Mouse (Mus musculus): Measurements from ENCODE around the gene Gm5458. TPM values are rescaled to one million over a fixed set of nuclear protein-coding genes. Genes with fewer than 3 reads are reported as not detected.
"Not testable (repeated sequence)": the region's sequence is repeated elsewhere in the genome, so short reads cannot be mapped to it uniquely, and the experiment has no call there.

Gene Gm5458
- polyA plus RNA-seq (2016; fragmentation: Nextera tagmentation; extraction: Ambion mirVana): not detected in 2 replicates

GRCm38 (mm10) chr14:19602481-19602880, at the start of gene Gm5458:
TSS of gene Gm5458 (minus strand) at chr14:19602581.
- not testable (repeated sequence) for DNase-seq (ENCODE audit: low spot score); H3K27me3 ChIP-seq (ENCODE audit: low read depth, poor library complexity, severe bottlenecking); H3K4me3 ChIP-seq; H3K27ac ChIP-seq (replicated peaks); H3K36me3 ChIP-seq; H3K4me1 ChIP-seq; H3K9me3 ChIP-seq (replicated peaks)
- 80% methylated on average over 2 of the region's 2 CpGs for WGBS

DNA sequence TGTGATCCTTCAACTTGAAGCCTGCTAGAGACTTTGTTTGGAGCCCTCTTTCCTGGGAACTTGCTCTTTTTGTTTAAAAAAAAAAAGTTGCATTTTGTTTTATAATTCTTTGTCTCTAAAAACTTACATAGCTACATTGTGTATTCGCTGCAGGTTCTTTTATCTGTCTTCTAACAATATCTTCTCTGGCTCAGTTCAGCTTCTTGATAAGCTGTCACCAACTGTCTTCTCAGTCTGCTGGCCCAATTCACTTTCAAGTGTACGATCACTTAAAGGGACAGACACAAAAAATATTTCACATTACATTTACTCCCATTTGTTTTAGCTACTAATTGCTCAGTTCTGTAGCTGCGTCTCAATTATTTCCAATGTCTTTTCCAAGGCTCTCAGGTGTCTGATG, 43.9 kb upstream of the Gm5458 start:
- Histone ChIP-seq H3K36me3 (no peaks in the 10 kb centered on the region), H3K9me3 (replicated peaks) (no peaks in the 10 kb centered on the region), H3K27me3 (ENCODE audit: low read depth, poor library complexity, severe bottlenecking) (no peaks in the 10 kb centered on the region), H3K27ac (replicated peaks) (no peak overlapping the region), H3K4me1 (no peaks in the 10 kb centered on the region), H3K4me3 (no peak overlapping the region)
- WGBS: 88% methylated on average over 3 of the region's 3 CpGs
- no peak for DNase-seq (ENCODE audit: low spot score)

- not testable (repeated sequence) for H3K4me1 ChIP-seq; H3K36me3 ChIP-seq; H3K9me3 ChIP-seq (replicated peaks); H3K27me3 ChIP-seq (ENCODE audit: low read depth, poor library complexity, severe bottlenecking)
- WGBS: under 1% methylated on average over 42 of the region's 62 CpGs
- DNase-seq (ENCODE audit: low spot score): peak; percentile 43
- Histone ChIP-seq H3K4me3 (peak within 1 kb of the TSS; percentile 57), H3K27ac (replicated peaks) (peak within 1 kb of the TSS; percentile 86)
Observed at GRCm38 (mm10) chr14:19584804-19585667, 17.3 kb downstream of the Gm5458 start, which contains the start of gene Gm2237. TSS of gene Gm2237 (minus strand) at chr14:19585135.

- not testable (repeated sequence) for DNase-seq (ENCODE audit: low spot score); H3K36me3 ChIP-seq; H3K27me3 ChIP-seq (ENCODE audit: low read depth, poor library complexity, severe bottlenecking); H3K4me1 ChIP-seq; H3K4me3 ChIP-seq; H3K27ac ChIP-seq (replicated peaks); H3K9me3 ChIP-seq (replicated peaks)
- WGBS: 86% methylated on average over 2 of the region's 3 CpGs
Observed at GRCm38 (mm10) chr14:19549863-19550262, 52.5 kb downstream of the Gm5458 start, which contains the start of gene Gm2244. TSS of gene Gm2244 (minus strand) at chr14:19549963.

Other genes with a start within 250 kb of the Gm5458 start
- 0.31 TPM in 1 of 2 replicates, not detected in the other for gene Gm21738, start 183.7 kb downstream of the Gm5458 start, polyA plus RNA-seq (2016; fragmentation: Nextera tagmentation; extraction: Ambion mirVana)
- gene Gm2244, start 52.6 kb downstream of the Gm5458 start, polyA plus RNA-seq (2016; fragmentation: Nextera tagmentation; extraction: Ambion mirVana): 0.07 and 0.17 TPM in 2 replicates
- 2.9 and 3.0 TPM in 2 replicates for gene Gm2237, start 17.4 kb downstream of the Gm5458 start, polyA plus RNA-seq (2016; fragmentation: Nextera tagmentation; extraction: Ambion mirVana)
- gene Nid2, start 148.7 kb upstream of the Gm5458 start, polyA plus RNA-seq (2016; fragmentation: Nextera tagmentation; extraction: Ambion mirVana): 41.0 and 41.6 TPM in 2 replicates
- gene Rtraf, start 221.2 kb upstream of the Gm5458 start, polyA plus RNA-seq (2016; fragmentation: Nextera tagmentation; extraction: Ambion mirVana): 221 and 237 TPM in 2 replicates